ENCODE assay signal across 19 mouse cellular contexts in genomic region chr9:42063391-42063790, GRCm38 (mm10).
"Had no signal": no experiment of that assay in that cellular context is flagged by ENCODE, and none has a peak within 500 bp of the region (broad histone marks: within the 10 kb centered on the region; RNA-seq: fewer than 3 reads in every experiment).

No protein-coding gene starts in this region.

- H3K27me3 ChIP-seq: midbrain, embryonic 12.5 days; neural tube, embryonic 13.5 days; neural tube, embryonic 15.5 days had no signal

- H3K9ac ChIP-seq: lung, embryonic 14.5 days; midbrain, embryonic 12.5 days; neural tube, embryonic 13.5 days; neural tube, embryonic 15.5 days had no signal

- H3K9me3 ChIP-seq: midbrain, embryonic 10.5 days; midbrain, embryonic 12.5 days; neural tube, embryonic 13.5 days; neural tube, embryonic 15.5 days had no signal

- H3K4me3 ChIP-seq: midbrain, embryonic 10.5 days; midbrain, embryonic 12.5 days; myocyte; neural tube, embryonic 13.5 days; neural tube, embryonic 15.5 days had no signal

- ATAC-seq: midbrain, embryonic 16.5 days had no signal

- H3K36me3 ChIP-seq: midbrain, embryonic 10.5 days; midbrain, embryonic 12.5 days; neural tube, embryonic 15.5 days had no signal

- DNase-seq: lung, adult 18-20 months; lung, embryonic 14.5 days; lung, postnatal 10 days; lung, postnatal 4 days; midbrain, embryonic 14.5 days; retina, postnatal 1 day; right cerebral cortex, adult 18-20 months; right cerebral cortex, postnatal 25 days; right cerebral cortex, postnatal 4 days; spleen, adult 18-20 months; thymus, adult 2 months; thymus, postnatal 25 days; thymus, postnatal 4 days had no signal

- H3K4me1 ChIP-seq: midbrain, embryonic 12.5 days had no signal

- H3K27ac ChIP-seq: midbrain, embryonic 10.5 days; midbrain, embryonic 12.5 days; neural tube, embryonic 13.5 days; neural tube, embryonic 15.5 days had no signal

- H3K4me2 ChIP-seq: lung, embryonic 14.5 days; midbrain, embryonic 12.5 days; neural tube, embryonic 13.5 days; neural tube, embryonic 15.5 days had no signal
